Mouse (Mus musculus) cerebellum, adult 18-20 months (tissue): ENCODE results near the gene 1700029P11Rik.
"Not testable (repeated sequence)": the region's sequence is repeated elsewhere in the genome, so short reads cannot be mapped to it uniquely, and the experiment has no call there.

Experiments
- DNase-seq, 2 experiments: peaks; one replicate each; pipeline ENCODE4 v3.0.0; 2021

1700029P11Rik gene

GRCm38 (mm10) chr15:81958906-81959305 is 21.4 kb upstream of the 1700029P11Rik start:
- DNase-seq = no peak

GRCm38 (mm10) chr15:81960171-81961077 is 19.9 kb upstream of the 1700029P11Rik start, which contains the start of gene Pmm1:
TSS of gene Pmm1 (minus strand) at chr15:81960930.
- DNase-seq = peak; percentile 99 to 100

- DNase-seq = no peak
Observed at GRCm38 (mm10) chr15:81961078-81961451, 19.3 kb upstream of the 1700029P11Rik start.

- no peak for DNase-seq
Observed at GRCm38 (mm10) chr15:81964262-81964661, 16.1 kb upstream of the 1700029P11Rik start.

- no peak for DNase-seq
Observed at GRCm38 (mm10) chr15:81964980-81965545, 15.3 kb upstream of the 1700029P11Rik start.

GRCm38 (mm10) chr15:81966062-81966829 is 14.1 kb upstream of the 1700029P11Rik start:
- no peak for DNase-seq

- DNase-seq = no peak
Observed at GRCm38 (mm10) chr15:81967821-81968220, 12.5 kb upstream of the 1700029P11Rik start.

- no peak for DNase-seq
Observed at GRCm38 (mm10) chr15:81968447-81968846, 11.9 kb upstream of the 1700029P11Rik start.

- DNase-seq = no peak
Observed at GRCm38 (mm10) chr15:81969173-81969572, 11.2 kb upstream of the 1700029P11Rik start.

- DNase-seq = not testable (repeated sequence)
Observed at GRCm38 (mm10) chr15:81969635-81970034, 10.7 kb upstream of the 1700029P11Rik start.

- not testable (repeated sequence) for DNase-seq
Observed at GRCm38 (mm10) chr15:81970498-81970897, 9.8 kb upstream of the 1700029P11Rik start.

- not testable (repeated sequence) for DNase-seq
Observed at GRCm38 (mm10) chr15:81975156-81975555, 5.2 kb upstream of the 1700029P11Rik start.

- DNase-seq = no peak
Observed at GRCm38 (mm10) chr15:81982173-81982572, 1.8 kb downstream of the 1700029P11Rik start.

GRCm38 (mm10) chr15:81985267-81986161 is 5.2 kb downstream of the 1700029P11Rik start:
- DNase-seq = no peak

GRCm38 (mm10) chr15:81987646-81988045 is 7.3 kb downstream of the 1700029P11Rik start, which contains the start of gene Xrcc6:
TSS of gene Xrcc6 (plus strand) at chr15:81987835.
- DNase-seq = no peak

- DNase-seq = peak; percentile 86 to 92
Observed at GRCm38 (mm10) chr15:81989371-81990062, 9.2 kb downstream of the 1700029P11Rik start.

- DNase-seq = no peak
Observed at GRCm38 (mm10) chr15:81990549-81990948, 10.2 kb downstream of the 1700029P11Rik start.

- no peak for DNase-seq
Observed at GRCm38 (mm10) chr15:81993992-81994391, 13.7 kb downstream of the 1700029P11Rik start.

GRCm38 (mm10) chr15:82004257-82004656 is 23.9 kb downstream of the 1700029P11Rik start:
- DNase-seq = no peak

GRCm38 (mm10) chr15:82011947-82012346 is 31.6 kb downstream of the 1700029P11Rik start:
- DNase-seq = no peak

GRCm38 (mm10) chr15:82014745-82015391 is 34.5 kb downstream of the 1700029P11Rik start:
- DNase-seq = no peak
